Mouse (Mus musculus) kidney, postnatal 0 days (tissue): Measurements from ENCODE around the gene Fam81b. TPM values are rescaled to one million over a fixed set of nuclear protein-coding genes. Genes with fewer than 3 reads are reported as not detected.
A peak's percentile ranks its signal among the peaks of the same experiment; 100 is the strongest.

ENCODE experiments used
- ATAC-seq: fragments of 200-750 bp; cut with Nextera tagmentation; replicated peaks from 2 replicates; pipeline ENCODE4 v1.8.0; 2017; ENCODE audit warnings: low read depth, moderate number of reproducible peaks, moderate TSS enrichment, moderate library complexity; ENCODE audit not compliant: low FRiP score
- DNase-seq: peaks from one replicate; pipeline ENCODE4 v3.0.0-alpha.2; 2016; ENCODE audit warnings: low spot score
- H3K27ac ChIP-seq: fragments of 300-500 bp; sonication (generic); 2 replicates; pipeline ENCODE4 v1.5.1; 2014; ENCODE audit warnings: mild to moderate bottlenecking
- H3K27me3 ChIP-seq: fragments of 300-500 bp; sonication (generic); 2 replicates; pipeline ENCODE4 v1.6.1; 2014; ENCODE audit warnings: low read length, mixed read lengths; ENCODE audit not compliant: insufficient read depth
- H3K36me3 ChIP-seq: fragments of 300-500 bp; sonication (generic); 2 replicates; pipeline ENCODE4 v1.6.1; 2014; ENCODE audit warnings: low read length, mixed read lengths; ENCODE audit not compliant: insufficient read depth
- H3K4me1 ChIP-seq: fragments of 300-500 bp; sonication (generic); replicated peaks from 2 replicates; pipeline ENCODE4 v1.6.1; 2014; ENCODE audit warnings: antibody characterized with exemption, low read length, mixed read lengths; ENCODE audit not compliant: insufficient read depth
- H3K4me2 ChIP-seq: fragments of 300-500 bp; sonication (generic); 2 replicates; pipeline ENCODE4 v1.6.1; 2014; ENCODE audit warnings: mild to moderate bottlenecking, low read length, moderate library complexity, mixed read lengths
- H3K4me3 ChIP-seq: fragments of 300-500 bp; sonication (generic); replicated peaks from 2 replicates; pipeline ENCODE4 v1.5.1; 2014; ENCODE audit warnings: low read depth, low read length
- H3K9ac ChIP-seq: fragments of 300-500 bp; sonication (generic); 2 replicates; pipeline ENCODE4 v1.6.1; 2014; ENCODE audit warnings: low read depth, low read length
- H3K9me3 ChIP-seq: fragments of 300-500 bp; sonication (generic); replicated peaks from 2 replicates; pipeline ENCODE4 v1.6.1; 2016; ENCODE audit warnings: low read length, inconsistent platforms, mixed read lengths
- CTCF ChIP-seq: IDR thresholded peaks from 2 replicates; pipeline ENCODE4 v1.5.1; 2016; ENCODE audit warnings: antibody characterized with exemption, low read depth, mild to moderate bottlenecking, moderate library complexity
- WGBS: fragments of 180-500 bp; shearing (Covaris S2); extraction: QIAGEN DNeasy Blood & Tissue Kit; methylation state at CpG from one replicate; pipeline ENCODE4 v1.1.7; 2014; 5-methylcytosine and 5-hydroxymethylcytosine counted together
- microRNA-seq: library from miRNA; unstranded; fragments of <30 nt; microRNA quantifications from one replicate; pipeline ENCODE4, GENCODE M21; 2016
- polyA plus RNA-seq: library from polyadenylated mRNA; unstranded; fragments of >200 nt; fragmentation: Nextera tagmentation; extraction: Ambion mirVana; gene quantifications from 2 replicates; pipeline ENCODE4 v1.2.1, GENCODE M21; 2015

Fam81b gene
- polyA plus RNA-seq, 1 experiment from 2014 or later, result not detected

DNA sequence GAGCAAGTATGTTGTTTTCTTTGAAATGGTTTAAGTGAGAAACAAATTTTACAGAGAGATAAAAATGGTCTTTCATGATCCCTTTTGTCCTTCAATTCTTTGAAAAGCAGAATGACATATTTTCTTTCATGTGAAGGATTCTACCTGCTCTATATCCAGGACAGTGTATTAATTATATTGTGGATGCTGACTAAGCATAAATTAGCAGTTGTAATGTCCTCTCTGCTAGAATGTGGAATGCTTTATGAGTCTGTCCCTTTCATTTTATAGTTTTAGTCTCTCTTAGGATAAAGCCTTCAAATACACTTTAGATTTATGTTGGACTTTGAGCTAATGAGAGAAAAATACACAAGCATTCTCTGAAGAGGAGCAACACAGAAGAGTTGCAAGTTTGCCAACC is 130.6 kb downstream of the Fam81b start:
- no peak overlapping the region for H3K27ac ChIP-seq
- ATAC-seq, result no peak
- no peak overlapping the region for H3K9ac ChIP-seq
- H3K9me3 ChIP-seq, result no peaks in the 10 kb centered on the region
- H3K4me2 ChIP-seq, result no peak overlapping the region
- no peak for TF ChIP-seq CTCF
- no peaks in the 10 kb centered on the region for H3K27me3 ChIP-seq
- H3K36me3 ChIP-seq, result peaks cover 6% of the 10 kb centered on the region
- no peak for DNase-seq
- no peaks in the 10 kb centered on the region for H3K4me1 ChIP-seq
- H3K4me3 ChIP-seq, result no peak overlapping the region

DNA sequence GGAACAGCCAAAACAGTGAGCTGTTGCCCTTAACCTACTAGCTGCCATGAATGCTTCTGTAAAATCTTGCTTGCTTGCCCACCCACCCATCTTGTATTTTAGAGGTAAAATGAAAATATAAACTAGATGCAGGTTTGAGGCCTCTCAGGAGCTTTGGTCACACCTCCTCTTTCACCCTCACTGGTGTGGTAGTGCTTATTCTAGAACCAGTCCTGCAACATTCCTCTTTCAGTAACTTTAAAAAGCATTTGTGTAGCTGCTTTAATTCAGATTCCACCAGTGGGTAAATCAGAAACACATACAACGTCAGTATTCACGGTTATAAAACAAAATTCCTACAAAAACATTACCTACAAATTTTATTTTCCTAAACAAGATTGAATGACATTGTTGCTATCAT is 144.3 kb downstream of the Fam81b start:
- ATAC-seq (no peak), DNase-seq (no peak)
- no peak for TF ChIP-seq CTCF
- H3K9ac ChIP-seq, result no peak overlapping the region
- WGBS, result 83% methylated on average over 2 of the region's 2 CpGs
- no peak overlapping the region for H3K27ac ChIP-seq
- H3K4me3 ChIP-seq, result no peak overlapping the region
- no peaks in the 10 kb centered on the region for H3K4me1 ChIP-seq
- no peaks in the 10 kb centered on the region for H3K9me3 ChIP-seq
- no peaks in the 10 kb centered on the region for H3K27me3 ChIP-seq
- H3K36me3 ChIP-seq, result peaks cover 21% of the 10 kb centered on the region; the same call in 1 of the 2 replicates
- H3K4me2 ChIP-seq, result no peak overlapping the region

DNA sequence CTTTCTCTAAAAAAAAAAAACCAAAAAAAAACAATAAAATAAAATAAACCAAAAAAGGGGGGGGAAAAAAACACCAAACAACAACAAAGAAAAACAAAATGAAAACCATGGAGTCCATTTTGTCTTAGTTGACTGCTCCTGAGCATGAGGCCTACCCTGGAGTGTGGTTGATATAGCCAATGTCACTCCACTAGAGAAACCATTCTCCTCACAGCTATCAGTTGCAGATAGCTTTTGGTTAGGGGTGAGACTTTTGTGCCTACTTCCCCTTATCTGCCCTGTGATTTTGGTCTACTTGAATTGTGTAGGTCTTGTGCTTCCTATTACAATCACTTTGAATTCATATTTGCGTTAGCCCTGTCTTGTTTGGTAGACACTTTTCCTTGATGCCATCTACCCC is 147.4 kb downstream of the Fam81b start:
- no peak overlapping the region for H3K27ac ChIP-seq
- DNase-seq, result no peak
- no peak overlapping the region for H3K4me2 ChIP-seq
- H3K4me1 ChIP-seq, result no peaks in the 10 kb centered on the region
- H3K4me3 ChIP-seq, result no peak overlapping the region
- 96% methylated on average over 1 of the region's 1 CpGs for WGBS
- H3K27me3 ChIP-seq, result no peaks in the 10 kb centered on the region
- no peak overlapping the region for H3K9ac ChIP-seq
- H3K36me3 ChIP-seq, result peaks cover 21% of the 10 kb centered on the region; the same call in 1 of the 2 replicates
- ATAC-seq, result no peak
- H3K9me3 ChIP-seq, result no peaks in the 10 kb centered on the region
- no peak for TF ChIP-seq CTCF

DNA sequence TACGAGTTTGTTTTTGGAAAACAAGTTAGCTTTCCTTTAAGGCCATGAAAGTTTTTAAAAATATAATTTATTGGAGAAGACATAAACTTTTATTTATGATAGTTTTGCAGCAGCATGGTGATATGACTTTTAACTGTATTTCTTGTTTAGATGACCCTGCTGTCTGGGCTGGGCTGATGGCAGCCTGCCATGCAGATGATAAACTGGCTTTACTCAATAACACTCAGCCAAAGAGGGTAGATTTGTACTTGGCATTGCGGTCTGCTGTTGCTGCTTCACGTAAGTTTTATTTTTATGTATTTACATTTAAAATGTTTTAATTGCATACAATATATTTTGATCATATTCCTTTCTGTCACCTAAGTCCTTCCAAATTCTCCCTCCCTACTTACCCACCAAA is 147.8 kb downstream of the Fam81b start:
- TF ChIP-seq CTCF, result no peak
- 67% methylated on average over 3 of the region's 3 CpGs for WGBS
- Histone ChIP-seq H3K27ac (no peak overlapping the region), H3K9me3 (no peaks in the 10 kb centered on the region), H3K4me2 (no peak overlapping the region), H3K27me3 (no peaks in the 10 kb centered on the region), H3K4me3 (no peak overlapping the region), H3K36me3 (peaks cover 21% of the 10 kb centered on the region; the same call in 1 of the 2 replicates), H3K4me1 (no peaks in the 10 kb centered on the region), H3K9ac (no peak overlapping the region)
- DNase-seq (peak; percentile 31), ATAC-seq (no peak)

Small RNA genes within 50 kb of the gene (microRNA-seq; reads per million reads assigned to microRNA genes)
- not detected for gene Gm24025

Other genes with a start within 250 kb of the Fam81b start
- 0.31 and 0.50 TPM in 2 replicates for gene Gpr150, start 248.1 kb downstream of the Fam81b start, polyA plus RNA-seq
- gene Arsk, start 206.4 kb downstream of the Fam81b start, polyA plus RNA-seq, result 11.6 and 12.1 TPM in 2 replicates
- gene Ttc37, start 206.3 kb downstream of the Fam81b start, polyA plus RNA-seq, result 9.2 and 9.4 TPM in 2 replicates
- gene Mctp1, start 79.5 kb upstream of the Fam81b start, polyA plus RNA-seq, result 0.23 and 0.33 TPM in 2 replicates